20 mouse cellular contexts compared by ENCODE assay signal in genomic region chr14:73163363-73163998, GRCm38 (mm10).
"Had no signal": no experiment of that assay in that cellular context is flagged by ENCODE, and none has a peak within 500 bp of the region (broad histone marks: within the 10 kb centered on the region; RNA-seq: fewer than 3 reads in every experiment).

No protein-coding gene starts in this region.

- H3K27ac ChIP-seq: kidney, postnatal 0 days; left cerebral cortex, adult 2 months; limb, embryonic 12.5 days; limb, embryonic 15.5 days; liver, embryonic 12.5 days; liver, embryonic 15.5 days; lung, embryonic 15.5 days; midbrain, embryonic 12.5 days; neural tube, embryonic 13.5 days had no signal

- H3K4me2 ChIP-seq: limb, embryonic 12.5 days; limb, embryonic 15.5 days; liver, embryonic 12.5 days; liver, embryonic 15.5 days; lung, embryonic 15.5 days; midbrain, embryonic 12.5 days; neural tube, embryonic 13.5 days had no signal

- ATAC-seq: liver, embryonic 12.5 days; midbrain, embryonic 16.5 days had no signal

- H3K9ac ChIP-seq: limb, embryonic 12.5 days; limb, embryonic 15.5 days; liver, embryonic 12.5 days; liver, embryonic 15.5 days; lung, embryonic 15.5 days; midbrain, embryonic 12.5 days; neural tube, embryonic 13.5 days had no signal

- DNase-seq: kidney, adult 2 months; kidney, postnatal 36 days; layer of hippocampus, postnatal 36 days; left cerebral cortex, postnatal 4 days; lung, adult 18-20 months; lung, postnatal 14 days; lung, postnatal 4 days; thymus, adult 18-20 months; thymus, postnatal 36 days had no signal

- H3K9me3 ChIP-seq: limb, embryonic 12.5 days; limb, embryonic 15.5 days; liver, embryonic 12.5 days; liver, embryonic 15.5 days; lung, embryonic 15.5 days; midbrain, embryonic 12.5 days; neural tube, embryonic 13.5 days had no signal

- H3K27me3 ChIP-seq: limb, embryonic 12.5 days; limb, embryonic 15.5 days; liver, embryonic 12.5 days; liver, embryonic 15.5 days; lung, embryonic 15.5 days; midbrain, embryonic 12.5 days; neural tube, embryonic 13.5 days had no signal

- H3K4me3 ChIP-seq: left cerebral cortex, adult 2 months; limb, embryonic 12.5 days; limb, embryonic 15.5 days; liver, embryonic 12.5 days; liver, embryonic 15.5 days; lung, embryonic 15.5 days; midbrain, embryonic 12.5 days; myocyte; neural tube, embryonic 13.5 days had no signal

- H3K4me1 ChIP-seq: limb, embryonic 12.5 days; liver, embryonic 12.5 days; liver, embryonic 15.5 days; lung, embryonic 15.5 days; midbrain, embryonic 12.5 days; neural tube, embryonic 13.5 days had no signal
